Mouse (Mus musculus) E14TG2a.4 (cell line): ENCODE measurements around the gene Tesk2.

Source experiments
- CTCF ChIP-seq: conservative IDR thresholded peaks from 2 replicates; pipeline ENCODE4 v1.5.1; 2014; ENCODE audit warnings: low read length
- NANOG ChIP-seq: IDR thresholded peaks from 2 replicates; pipeline ENCODE4 v1.6.1; 2014; ENCODE audit warnings: borderline replicate concordance, low read length, mixed read lengths

DNA sequence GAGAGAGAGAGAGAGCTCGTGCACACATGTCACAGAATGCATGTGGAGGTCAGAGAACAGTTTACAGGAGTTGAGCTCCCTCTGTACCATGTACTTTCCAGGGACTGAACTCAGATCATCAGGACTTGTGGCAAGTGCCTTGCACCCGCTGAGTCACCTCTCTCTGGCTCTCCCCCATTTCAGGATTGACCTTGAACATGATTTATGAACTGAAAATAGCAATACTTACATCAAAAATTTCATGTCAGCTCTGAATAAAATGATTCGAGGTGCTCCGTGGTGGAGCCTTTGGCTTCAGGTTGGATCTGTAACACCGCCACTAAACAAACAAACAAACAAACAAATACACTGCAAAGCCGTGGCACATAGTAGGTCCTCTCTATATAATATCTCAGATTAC lies 120.1 kb downstream of the Tesk2 start:
- no peak for TF ChIP-seq CTCF
- TF ChIP-seq NANOG = no peak
